Mouse (Mus musculus) kidney, adult 10 weeks (tissue): Measurements from ENCODE around the gene Zfp385b. TPM values are rescaled to one million over a fixed set of nuclear protein-coding genes. Genes with fewer than 3 reads are reported as not detected.

Experiments
- polyA plus RNA-seq: library from polyadenylated mRNA; stranded (reverse); fragments of 350-450 nt; fragmentation: Illumina TruSeq; extraction: RNeasy Lipid Tissue Mini Kit (QIAGEN cat#74804); gene quantifications from one replicate; pipeline ENCODE4 v1.2.3, GENCODE M21; 2014; ENCODE audit warnings: low read depth, low replicate concordance

The Zfp385b gene
- polyA plus RNA-seq = 12.4 TPM

GRCm38 (mm10) chr2:77819539-77819938 is at the start of gene Zfp385b:
Gene Zfp385b, minus strand, starts transcription at chr2:77819639.

Other genes with a start within 250 kb of the Zfp385b start
- gene Cwc22, start 126.7 kb upstream of the Zfp385b start, polyA plus RNA-seq = 23.2 TPM